Mouse (Mus musculus): ENCODE results near the gene Ccdc190.

DNA sequence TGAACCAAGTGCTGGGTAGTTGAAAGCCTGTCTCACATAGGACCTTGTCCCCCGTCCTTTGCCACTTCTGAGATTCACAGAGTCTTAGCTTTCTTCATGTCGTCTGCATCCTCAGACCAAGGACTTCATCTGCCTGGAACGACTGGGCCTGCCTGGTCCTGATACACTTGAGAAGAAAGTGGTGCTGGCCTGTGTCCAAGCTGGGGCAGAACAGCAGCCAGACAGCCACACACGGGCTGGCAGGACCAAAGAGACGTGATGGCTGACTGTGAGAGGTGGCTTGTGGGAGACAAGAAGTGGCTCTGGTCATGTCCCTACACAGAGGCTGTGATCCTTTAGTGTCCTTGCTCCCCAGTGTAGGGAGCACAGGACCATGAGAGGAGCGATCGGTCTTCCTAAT lies 17.7 kb upstream of the Ccdc190 start:
- no peak for TF ChIP-seq TCF12 (IDR thresholded peaks at IDR 0.05; ENCODE audit: low read depth, low read length)
- TF ChIP-seq CHD1 (IDR thresholded peaks at IDR 0.05; ENCODE audit: low read depth, low read length) = no peak
- TF ChIP-seq ZC3H11A (IDR thresholded peaks at IDR 0.05; ENCODE audit: low read depth, low read length) = no peak
- TF ChIP-seq EP300 (IDR thresholded peaks at IDR 0.05; ENCODE audit: low read depth in 1 of 2, low read length in 2 of 2) = no peak

All from MEL (cell line).